Mouse (Mus musculus) hindbrain, embryonic 14.5 days (tissue): Measurements from ENCODE around the gene Gm21964. TPM values are rescaled to one million over a fixed set of nuclear protein-coding genes. Genes with fewer than 3 reads are reported as not detected.

ENCODE experiments used
- ATAC-seq: fragments of 200-750 bp; cut with Nextera tagmentation; 2 replicates; pipeline ENCODE4 v1.8.0; 2017; ENCODE audit warnings: moderate number of reproducible peaks, mild to moderate bottlenecking, moderate TSS enrichment, moderate library complexity; ENCODE audit not compliant: low FRiP score
- DNase-seq: peaks from one replicate; pipeline ENCODE4 v3.0.0-alpha.2; 2015; ENCODE audit warnings: low spot score
- H3K27ac ChIP-seq: fragments of 300-500 bp; sonication (generic); 2 replicates; pipeline ENCODE4 v1.5.1; 2014; ENCODE audit warnings: mild to moderate bottlenecking, moderate library complexity
- H3K27me3 ChIP-seq: fragments of 300-500 bp; sonication (generic); 2 replicates; pipeline ENCODE4 v1.6.1; 2014; ENCODE audit warnings: mild to moderate bottlenecking, low read length, mixed read lengths; ENCODE audit not compliant: control insufficient read depth, insufficient read depth
- H3K36me3 ChIP-seq: fragments of 300-500 bp; sonication (generic); replicated peaks from 2 replicates; pipeline ENCODE4 v1.6.1; 2014; ENCODE audit not compliant: control insufficient read depth, insufficient read depth
- H3K4me1 ChIP-seq: fragments of 300-500 bp; sonication (generic); replicated peaks from 2 replicates; pipeline ENCODE4 v1.6.1; 2014; ENCODE audit warnings: antibody characterized with exemption, low read length, mixed read lengths; ENCODE audit not compliant: control insufficient read depth, insufficient read depth
- H3K4me2 ChIP-seq: fragments of 300-500 bp; sonication (generic); replicated peaks from 2 replicates; pipeline ENCODE4 v1.6.1; 2014; ENCODE audit warnings: mild to moderate bottlenecking, moderate library complexity
- H3K4me3 ChIP-seq: fragments of 300-500 bp; sonication (generic); replicated peaks from 2 replicates; pipeline ENCODE4 v1.5.1; 2014; ENCODE audit warnings: mild to moderate bottlenecking, low read length
- H3K9ac ChIP-seq: fragments of 300-500 bp; sonication (generic); 2 replicates; pipeline ENCODE4 v1.6.1; 2014
- H3K9me3 ChIP-seq: fragments of 300-500 bp; sonication (generic); 2 replicates; pipeline ENCODE4 v1.6.1; 2016; ENCODE audit warnings: low read length; ENCODE audit not compliant: control insufficient read depth
- WGBS: fragments of 180-500 bp; shearing (Covaris S2); extraction: QIAGEN DNeasy Blood & Tissue Kit; methylation state at CpG from one replicate; pipeline ENCODE4 v1.1.7; 2014; 5-methylcytosine and 5-hydroxymethylcytosine counted together
- polyA plus RNA-seq: library from polyadenylated mRNA; unstranded; fragments of >200 nt; fragmentation: Nextera tagmentation; extraction: Ambion mirVana; gene quantifications from 2 replicates; pipeline ENCODE4 v1.2.1, GENCODE M21; 2014

Gm21964 gene
- polyA plus RNA-seq, 1 experiment from 2014 or later, result not detected

GRCm38 (mm10) chr8:110140156-110140555 lies 39.1 kb downstream of the Gm21964 start:
- H3K36me3 ChIP-seq, result no peaks in the 10 kb centered on the region
- no peaks in the 10 kb centered on the region for H3K9me3 ChIP-seq
- no peaks in the 10 kb centered on the region for H3K27me3 ChIP-seq
- no peaks in the 10 kb centered on the region; the same call in 1 of the 2 replicates for H3K4me1 ChIP-seq
- ATAC-seq, result no peak
- no peak overlapping the region for H3K9ac ChIP-seq
- 72% methylated on average over 3 of the region's 3 CpGs for WGBS
- H3K27ac ChIP-seq, result no peak overlapping the region
- no peak for DNase-seq
- no peak overlapping the region for H3K4me2 ChIP-seq
- H3K4me3 ChIP-seq, result no peak overlapping the region

DNA sequence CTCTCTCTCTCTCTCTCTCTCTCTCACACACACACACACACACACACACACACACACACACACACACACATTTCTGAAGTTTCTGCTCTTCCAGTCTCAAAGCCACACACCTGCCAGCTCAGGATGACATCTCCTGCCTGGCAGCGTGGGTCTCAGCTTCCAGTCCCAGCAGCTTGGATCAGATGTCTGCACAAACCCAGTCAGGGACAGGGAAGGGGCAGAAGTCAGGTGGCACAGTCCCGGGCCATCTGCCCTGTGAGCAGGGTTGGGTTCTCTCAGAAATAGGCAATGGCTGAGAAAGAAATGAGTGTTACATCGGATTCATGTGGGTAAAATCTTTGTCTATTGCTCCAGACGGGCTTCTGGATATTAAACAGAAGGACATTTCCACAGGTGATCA lies 39.8 kb downstream of the Gm21964 start:
- Histone ChIP-seq H3K9me3 (no peaks in the 10 kb centered on the region), H3K4me1 (no peaks in the 10 kb centered on the region; the same call in 1 of the 2 replicates), H3K4me3 (no peak overlapping the region), H3K9ac (no peak overlapping the region), H3K4me2 (no peak overlapping the region), H3K36me3 (no peaks in the 10 kb centered on the region), H3K27me3 (no peaks in the 10 kb centered on the region), H3K27ac (no peak overlapping the region)
- 73% methylated on average over 4 of the region's 4 CpGs for WGBS
- ATAC-seq (no peak), DNase-seq (no peak)

DNA sequence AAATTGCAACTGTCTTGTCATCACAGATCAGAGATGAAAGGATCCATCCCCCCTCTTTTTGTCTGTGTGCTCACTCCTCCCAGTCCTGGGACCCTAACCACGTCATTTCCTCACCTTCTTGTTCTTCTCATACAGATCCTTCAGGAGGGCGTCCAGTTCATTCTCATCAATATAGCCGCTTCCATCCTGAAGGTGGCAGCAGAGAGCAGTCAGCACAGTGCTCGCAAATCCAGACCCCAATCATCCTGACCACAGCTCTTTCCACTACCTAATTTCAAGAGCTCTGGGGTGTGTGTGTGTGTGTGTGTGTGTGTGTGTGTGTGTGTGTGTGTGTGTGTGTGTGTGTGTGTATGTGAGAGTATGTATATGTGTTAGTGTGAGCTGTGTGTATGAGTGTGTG lies 44.5 kb downstream of the Gm21964 start:
- Histone ChIP-seq H3K4me1 (no peaks in the 10 kb centered on the region), H3K27ac (no peak overlapping the region), H3K4me2 (no peak overlapping the region), H3K4me3 (no peak overlapping the region), H3K9ac (no peak overlapping the region), H3K9me3 (no peaks in the 10 kb centered on the region), H3K27me3 (no peaks in the 10 kb centered on the region), H3K36me3 (no peaks in the 10 kb centered on the region)
- DNase-seq (peak; percentile 85), ATAC-seq (peak; percentile 68; the same call in 1 of the 2 replicates)
- 1% methylated on average over 4 of the region's 4 CpGs for WGBS

DNA sequence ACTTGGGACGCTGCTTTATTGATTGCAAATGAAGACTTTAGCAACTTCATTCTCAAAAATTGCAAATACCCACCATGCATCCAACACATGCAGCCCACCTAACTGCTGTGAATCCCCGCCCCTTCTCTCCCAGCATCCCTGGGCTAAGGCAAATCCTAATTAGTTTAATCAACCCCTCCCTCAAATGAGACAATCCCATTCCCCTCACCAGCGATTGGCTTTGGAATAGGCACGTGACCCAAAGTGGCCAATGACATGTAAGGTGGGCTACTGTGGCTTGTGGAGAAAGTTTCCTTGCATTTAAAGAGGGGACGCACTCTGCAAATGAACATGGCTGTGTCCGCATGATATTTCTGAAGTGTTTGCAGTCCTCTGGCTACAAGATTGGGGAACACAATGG lies 51.9 kb downstream of the Gm21964 start:
- Histone ChIP-seq H3K27me3 (no peaks in the 10 kb centered on the region), H3K36me3 (no peaks in the 10 kb centered on the region), H3K9me3 (no peaks in the 10 kb centered on the region), H3K4me2 (no peak overlapping the region), H3K27ac (no peak overlapping the region), H3K4me1 (no peaks in the 10 kb centered on the region), H3K4me3 (no peak overlapping the region), H3K9ac (no peak overlapping the region)
- 76% methylated on average over 6 of the region's 6 CpGs for WGBS
- ATAC-seq (no peak), DNase-seq (no peak)

Other genes with a start within 250 kb of the Gm21964 start
- 4.7 and 4.8 TPM in 2 replicates for gene Phlpp2, start 232.7 kb upstream of the Gm21964 start, polyA plus RNA-seq
- 0.69 and 0.83 TPM in 2 replicates for gene Marveld3, start 139.0 kb upstream of the Gm21964 start, polyA plus RNA-seq
- gene Tat, start 110.8 kb upstream of the Gm21964 start, polyA plus RNA-seq, result not detected in 2 replicates
- gene Chst4, start 61.5 kb upstream of the Gm21964 start, polyA plus RNA-seq, result not detected in 2 replicates
- gene Zfp612, start 21.5 kb upstream of the Gm21964 start, polyA plus RNA-seq, result 17.9 and 20.2 TPM in 2 replicates
- gene Gm17720, start 1.5 kb downstream of the Gm21964 start, polyA plus RNA-seq, result not detected in 2 replicates
- 78.4 and 102 TPM in 2 replicates for gene Calb2, start 67.0 kb downstream of the Gm21964 start, polyA plus RNA-seq
- 10.8 and 12.3 TPM in 2 replicates for gene Cmtr2, start 114.5 kb downstream of the Gm21964 start, polyA plus RNA-seq
- gene Hydin, start 165.8 kb downstream of the Gm21964 start, polyA plus RNA-seq, result 0.30 and 0.80 TPM in 2 replicates